Mouse (Mus musculus): ENCODE measurements around the gene Abcb1a. TPM values are rescaled to one million over a fixed set of nuclear protein-coding genes. Genes with fewer than 3 reads are reported as not detected.

The Abcb1a gene
- total RNA-seq (2023) = not detected

DNA sequence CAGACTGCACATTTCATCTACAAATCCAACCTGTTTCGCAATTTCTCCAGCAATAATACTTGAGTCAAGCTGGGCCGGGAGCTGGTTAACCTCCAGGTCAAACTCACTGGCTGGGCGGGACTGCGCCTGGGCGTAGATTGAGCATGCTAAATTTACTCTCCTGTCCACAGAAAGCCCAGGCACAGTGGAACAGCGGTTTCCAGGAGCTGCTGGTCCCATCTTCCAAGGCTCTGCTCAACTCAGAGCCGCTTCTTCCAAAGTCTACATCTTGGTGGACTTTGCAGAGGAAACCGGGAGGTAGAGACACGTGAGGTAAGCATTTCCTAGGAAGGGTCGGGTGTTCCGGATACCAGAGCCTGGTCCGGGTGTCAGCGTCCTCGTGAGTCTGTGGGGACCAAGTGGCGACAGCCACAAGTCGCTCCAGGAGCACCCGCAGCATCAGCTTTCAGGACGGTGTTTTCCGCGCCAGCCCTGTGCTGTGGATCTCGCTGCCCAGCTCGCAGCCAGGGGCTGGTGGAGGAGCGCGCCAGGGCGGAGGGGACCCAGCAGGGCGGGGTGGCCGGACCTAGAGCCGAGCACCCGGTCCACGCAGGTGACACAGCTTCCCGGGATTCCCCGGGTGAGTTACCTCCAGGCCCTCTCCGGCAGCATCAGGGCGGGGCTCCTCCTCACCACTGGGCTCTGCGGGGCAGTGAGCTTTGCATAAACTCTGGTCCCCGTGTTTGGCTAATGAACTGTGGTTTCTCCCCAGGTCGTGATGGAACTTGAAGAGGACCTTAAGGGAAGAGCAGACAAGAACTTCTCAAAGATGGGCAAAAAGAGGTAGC lies at the start of gene Abcb1a:
TSS of gene Abcb1a (plus strand) at position 167 of the 827 bp plus-strand sequence.

GRCm38 (mm10) chr5:8622596-8623231 lies 37.2 kb upstream of the Abcb1a start, which contains the start of gene Rundc3b:
TSS of gene Rundc3b (minus strand) at chr5:8622952.

Other genes with a start within 250 kb of the Abcb1a start
- 10 to 100 TPM; 39.9 to 41.8 TPM for gene Dbf4, start 237.4 kb upstream of the Abcb1a start, total RNA-seq (2023)
- 1 to 10 TPM; 4.8 to 5.7 TPM for gene Slc25a40, start 237.2 kb upstream of the Abcb1a start, total RNA-seq (2023)
- not detected for gene Rundc3b, start 37.1 kb upstream of the Abcb1a start, total RNA-seq (2023)
- 1 to 10 TPM; 3.4 to 4.7 TPM for gene Abcb1b, start 138.1 kb downstream of the Abcb1a start, total RNA-seq (2023)
- gene Abcb4, start 233.6 kb downstream of the Abcb1a start, total RNA-seq (2023) = 10 to 100 TPM; 10.4 to 16.5 TPM

Data from neutrophil, adult 83 days (primary cell).